Mouse (Mus musculus): ENCODE measurements around the gene Usp37. TPM values are rescaled to one million over a fixed set of nuclear protein-coding genes. Genes with fewer than 3 reads are reported as not detected.
A peak's percentile ranks its signal among the peaks of the same experiment; 100 is the strongest.

Gene Usp37
- total and polyA plus RNA-seq, 2 experiments from 2014 or later = 18.5 to 19.3 TPM

DNA sequence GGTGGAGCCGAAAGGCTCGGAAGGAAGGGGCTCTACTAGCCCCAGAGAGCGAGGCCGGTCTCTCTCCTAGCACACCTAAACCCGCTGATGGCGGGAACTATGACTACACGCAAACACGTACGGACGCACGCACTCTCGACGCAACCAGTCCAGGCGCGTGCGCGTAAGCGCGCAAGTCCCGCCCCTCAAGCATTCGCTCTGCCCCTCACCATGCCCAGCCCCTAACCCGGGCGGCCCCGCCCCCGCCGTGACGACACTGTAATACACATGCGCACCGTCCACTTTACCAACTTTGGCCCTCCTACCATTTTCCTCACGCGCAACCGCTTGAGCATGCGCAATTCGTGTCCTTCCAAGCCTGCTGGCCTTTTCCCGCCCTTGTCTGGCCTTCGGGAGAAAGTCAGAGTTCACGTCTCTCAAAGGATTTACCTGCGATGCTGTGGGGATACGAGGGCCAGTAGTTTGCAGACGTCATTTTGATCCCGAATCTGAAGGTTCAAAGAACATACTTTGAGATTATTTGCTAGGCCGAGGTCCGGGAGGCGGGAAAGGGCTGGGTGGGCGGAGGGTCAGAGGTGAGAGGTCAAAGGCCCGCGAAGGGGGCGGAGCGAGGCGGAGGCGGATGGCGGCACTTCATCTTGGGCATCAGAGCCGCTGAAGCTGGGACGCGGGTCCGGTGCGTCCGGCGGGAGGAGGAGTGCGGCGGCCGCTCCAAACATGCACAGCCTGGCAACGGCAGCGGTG is 38.2 kb downstream of the Usp37 start, which contains the start of gene Cnot9:
Cnot9 (plus strand) TSS at position 338 of the 744 bp plus-strand sequence.
- Histone ChIP-seq H3K27me3 (ENCODE audit: insufficient read depth, low read length) (no peaks in the 10 kb centered on the region), H3K4me3 (ENCODE audit: low read depth, low read length) (peak within 1 kb of the TSS; percentile 73), H3K9me3 (ENCODE audit: low read length) (no peaks in the 10 kb centered on the region), H3K9ac (replicated peaks; ENCODE audit: low read length, poor library complexity, severe bottlenecking) (peak within 1 kb of the TSS; percentile 83), H3K27ac (ENCODE audit: low read depth, low read length) (peak within 1 kb of the TSS; percentile 87), H3K36me3 (ENCODE audit: insufficient read depth, low read length) (no peaks in the 10 kb centered on the region), H3K4me2 (ENCODE audit: low read depth, low read length, poor library complexity, severe bottlenecking) (peak within 1 kb of the TSS; percentile 73), H3K4me1 (ENCODE audit: insufficient read depth, low read length) (peaks cover 11% of the 10 kb centered on the region; the same call in 1 of the 2 replicates)
- DNase-seq (ENCODE audit: low spot score) = peak; percentile 99
- no peak for TF ChIP-seq CTCF (IDR thresholded peaks at IDR 0.05)
- peak; percentile 100 for ATAC-seq (ENCODE audit: low FRiP score)
- under 1% methylated on average over 60 of the region's 64 CpGs for WGBS

DNA sequence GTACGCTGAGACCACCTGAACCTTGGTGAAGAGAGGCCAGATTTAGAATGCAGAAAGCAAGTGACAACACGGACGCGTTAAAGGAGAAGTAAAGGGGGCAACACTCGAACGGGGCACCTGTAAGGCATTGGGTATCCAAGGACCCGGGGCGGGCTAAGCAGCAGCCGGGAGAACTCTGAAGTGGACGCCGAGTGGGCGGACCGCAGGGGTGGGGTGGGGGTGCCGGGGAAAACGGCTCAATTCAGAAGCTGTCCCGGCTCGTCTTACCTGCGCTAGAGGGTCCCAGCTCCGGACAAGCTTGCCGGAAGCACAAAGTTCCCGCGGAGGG is 38.7 kb downstream of the Usp37 start:
- ATAC-seq (ENCODE audit: low FRiP score) = no peak

DNA sequence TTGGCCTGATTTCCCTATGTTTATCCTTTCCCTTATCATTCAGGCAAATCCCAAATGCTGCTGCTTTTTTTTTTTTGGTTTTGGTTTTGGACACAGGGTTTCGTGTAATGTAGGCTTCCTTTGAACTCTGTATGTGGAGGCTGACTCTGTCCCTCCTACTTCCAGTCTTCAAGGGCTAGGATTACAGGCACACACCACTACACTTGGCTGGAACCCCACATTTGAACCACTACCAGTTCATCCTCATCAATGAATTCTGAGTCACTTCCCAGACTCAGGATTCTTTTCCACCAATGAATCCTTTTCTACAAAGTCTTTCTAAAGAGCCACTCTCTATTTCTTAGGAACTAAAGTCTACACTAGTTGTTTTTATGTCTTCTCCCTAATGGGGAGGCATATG is 43.0 kb downstream of the Usp37 start:
- DNase-seq (ENCODE audit: low spot score) (no peak), ATAC-seq (ENCODE audit: low FRiP score) (no peak)
- 71% methylated on average over 1 of the region's 1 CpGs for WGBS
- Histone ChIP-seq H3K27me3 (ENCODE audit: insufficient read depth, low read length) (no peaks in the 10 kb centered on the region), H3K9ac (replicated peaks; ENCODE audit: low read length, poor library complexity, severe bottlenecking) (no peak overlapping the region), H3K4me2 (ENCODE audit: low read depth, low read length, poor library complexity, severe bottlenecking) (no peak overlapping the region), H3K36me3 (ENCODE audit: insufficient read depth, low read length) (no peaks in the 10 kb centered on the region; the same call in 1 of the 2 replicates), H3K27ac (ENCODE audit: low read depth, low read length) (no peak overlapping the region), H3K4me1 (ENCODE audit: insufficient read depth, low read length) (no peaks in the 10 kb centered on the region), H3K4me3 (ENCODE audit: low read depth, low read length) (no peak overlapping the region), H3K9me3 (ENCODE audit: low read length) (no peaks in the 10 kb centered on the region)
- TF ChIP-seq CTCF (IDR thresholded peaks at IDR 0.05) = no peak

More for the DNA sequence above, 38.7 kb downstream of the Usp37 start:
- Histone ChIP-seq H3K4me3 (ENCODE audit: low read depth, low read length) (peak overlapping the region; percentile 73), H3K36me3 (ENCODE audit: insufficient read depth, low read length) (no peaks in the 10 kb centered on the region), H3K4me2 (ENCODE audit: low read depth, low read length, poor library complexity, severe bottlenecking) (peak overlapping the region; percentile 73), H3K27ac (ENCODE audit: low read depth, low read length) (peak overlapping the region; percentile 59; the same call in 1 of the 2 replicates), H3K9me3 (ENCODE audit: low read length) (no peaks in the 10 kb centered on the region), H3K9ac (replicated peaks; ENCODE audit: low read length, poor library complexity, severe bottlenecking) (peak overlapping the region; percentile 75), H3K27me3 (ENCODE audit: insufficient read depth, low read length) (no peaks in the 10 kb centered on the region), H3K4me1 (ENCODE audit: insufficient read depth, low read length) (peaks cover 11% of the 10 kb centered on the region; the same call in 1 of the 2 replicates)
- WGBS = under 1% methylated on average over 22 of the region's 22 CpGs
- TF ChIP-seq CTCF (IDR thresholded peaks at IDR 0.05) = no peak
- DNase-seq (ENCODE audit: low spot score) = no peak

DNA sequence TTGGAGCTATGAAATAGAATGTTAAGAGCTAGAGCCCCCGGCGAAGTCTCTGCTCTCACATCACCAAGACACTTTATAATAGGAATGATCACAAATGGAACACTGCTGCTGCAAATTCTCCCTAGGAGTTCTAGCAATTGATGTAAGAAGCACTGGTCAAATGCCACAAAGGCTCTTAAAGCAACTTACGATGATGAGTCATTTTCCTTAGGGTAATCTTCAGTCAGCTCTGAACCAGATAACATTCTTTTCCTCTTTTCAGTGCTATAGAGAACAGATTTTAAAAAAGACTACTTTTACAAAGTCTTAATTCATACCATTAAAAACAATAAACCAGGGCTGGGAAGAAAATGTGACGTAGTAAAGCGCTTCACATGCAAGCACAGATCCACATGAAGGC is 58.3 kb downstream of the Usp37 start:
- ATAC-seq (ENCODE audit: low FRiP score) (no peak), DNase-seq (ENCODE audit: low spot score) (no peak)
- no peak overlapping the region for H3K9ac ChIP-seq (replicated peaks; ENCODE audit: low read length, poor library complexity, severe bottlenecking)
- no peak overlapping the region for H3K4me3 ChIP-seq (ENCODE audit: low read depth, low read length)
- no peak overlapping the region for H3K4me2 ChIP-seq (ENCODE audit: low read depth, low read length, poor library complexity, severe bottlenecking)
- no peak overlapping the region for H3K27ac ChIP-seq (ENCODE audit: low read depth, low read length)
- WGBS = 96% methylated on average over 5 of the region's 5 CpGs
- peaks cover 44% of the 10 kb centered on the region for H3K36me3 ChIP-seq (ENCODE audit: insufficient read depth, low read length)
- H3K4me1 ChIP-seq (ENCODE audit: insufficient read depth, low read length) = no peaks in the 10 kb centered on the region
- no peaks in the 10 kb centered on the region for H3K27me3 ChIP-seq (ENCODE audit: insufficient read depth, low read length)
- no peak for TF ChIP-seq CTCF (IDR thresholded peaks at IDR 0.05)
- H3K9me3 ChIP-seq (ENCODE audit: low read length) = no peaks in the 10 kb centered on the region

DNA sequence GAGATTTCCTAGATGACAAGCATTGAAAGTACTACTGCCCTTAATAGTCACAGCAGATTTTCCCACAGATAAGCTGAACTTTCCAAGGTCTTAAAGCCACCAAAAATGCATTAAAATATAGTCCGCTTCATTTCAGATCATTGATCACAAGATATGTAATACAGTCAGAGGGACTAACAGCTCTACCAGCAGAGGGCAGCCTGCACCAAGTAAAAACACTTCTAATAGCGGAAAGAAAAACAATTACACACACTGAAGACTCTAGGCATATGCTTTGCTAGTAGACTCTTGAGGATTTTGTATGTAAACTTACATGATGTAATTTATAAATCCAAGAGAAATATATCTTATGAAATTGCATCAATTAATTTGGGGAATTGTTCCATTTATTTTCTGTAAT is 83.8 kb downstream of the Usp37 start:
- H3K27me3 ChIP-seq (ENCODE audit: insufficient read depth, low read length) = no peaks in the 10 kb centered on the region
- H3K4me2 ChIP-seq (ENCODE audit: low read depth, low read length, poor library complexity, severe bottlenecking) = no peak overlapping the region
- H3K4me1 ChIP-seq (ENCODE audit: insufficient read depth, low read length) = no peaks in the 10 kb centered on the region
- ATAC-seq (ENCODE audit: low FRiP score) (no peak), DNase-seq (ENCODE audit: low spot score) (peak; percentile 53)
- H3K9ac ChIP-seq (replicated peaks; ENCODE audit: low read length, poor library complexity, severe bottlenecking) = no peak overlapping the region
- TF ChIP-seq CTCF (IDR thresholded peaks at IDR 0.05) = peak; percentile 63
- no peak overlapping the region for H3K27ac ChIP-seq (ENCODE audit: low read depth, low read length)
- H3K36me3 ChIP-seq (ENCODE audit: insufficient read depth, low read length) = peaks cover 18% of the 10 kb centered on the region; the same call in 1 of the 2 replicates
- H3K4me3 ChIP-seq (ENCODE audit: low read depth, low read length) = no peak overlapping the region
- WGBS = 75% methylated on average over 2 of the region's 2 CpGs
- H3K9me3 ChIP-seq (ENCODE audit: low read length) = no peaks in the 10 kb centered on the region

DNA sequence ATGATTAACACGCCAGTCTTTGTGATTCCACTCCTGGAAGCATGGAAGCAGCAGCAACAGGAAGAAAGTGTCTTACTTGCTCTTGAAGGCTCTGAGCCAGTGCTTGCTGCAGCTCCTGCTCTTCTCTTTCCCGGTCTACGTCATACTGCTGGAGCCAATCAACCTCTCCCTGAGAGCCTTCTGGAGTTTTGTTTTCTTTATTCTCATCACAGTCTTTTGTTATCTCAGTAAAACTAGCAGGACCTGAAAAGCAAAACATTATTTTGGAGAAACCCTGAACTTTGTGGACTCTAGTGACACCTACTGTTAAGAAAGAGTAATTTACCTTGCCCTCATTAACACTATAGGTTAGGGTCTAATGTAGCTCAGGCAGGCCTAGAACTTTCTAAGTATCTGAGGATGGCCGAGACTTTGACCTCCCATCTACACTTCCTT is 91.5 kb downstream of the Usp37 start:
- peaks cover 27% of the 10 kb centered on the region; the same call in 1 of the 2 replicates for H3K36me3 ChIP-seq (ENCODE audit: insufficient read depth, low read length)
- TF ChIP-seq CTCF (IDR thresholded peaks at IDR 0.05) = peak; percentile 80
- H3K4me2 ChIP-seq (ENCODE audit: low read depth, low read length, poor library complexity, severe bottlenecking) = no peak overlapping the region
- H3K27ac ChIP-seq (ENCODE audit: low read depth, low read length) = no peak overlapping the region
- no peak overlapping the region for H3K9ac ChIP-seq (replicated peaks; ENCODE audit: low read length, poor library complexity, severe bottlenecking)
- no peak for ATAC-seq (ENCODE audit: low FRiP score)
- H3K27me3 ChIP-seq (ENCODE audit: insufficient read depth, low read length) = no peaks in the 10 kb centered on the region
- peak; percentile 56 for DNase-seq (ENCODE audit: low spot score)
- no peaks in the 10 kb centered on the region for H3K4me1 ChIP-seq (ENCODE audit: insufficient read depth, low read length)
- no peak overlapping the region for H3K4me3 ChIP-seq (ENCODE audit: low read depth, low read length)
- no peaks in the 10 kb centered on the region for H3K9me3 ChIP-seq (ENCODE audit: low read length)
- WGBS = 59% methylated on average over 4 of the region's 4 CpGs

Measured in midbrain, postnatal 0 days (tissue).